Mouse (Mus musculus): ENCODE data around the gene Tex22. TPM values are rescaled to one million over a fixed set of nuclear protein-coding genes. Genes with fewer than 3 reads are reported as not detected.

The Tex22 gene
- total RNA-seq, 1 experiment from 2014 or later: not detected

DNA sequence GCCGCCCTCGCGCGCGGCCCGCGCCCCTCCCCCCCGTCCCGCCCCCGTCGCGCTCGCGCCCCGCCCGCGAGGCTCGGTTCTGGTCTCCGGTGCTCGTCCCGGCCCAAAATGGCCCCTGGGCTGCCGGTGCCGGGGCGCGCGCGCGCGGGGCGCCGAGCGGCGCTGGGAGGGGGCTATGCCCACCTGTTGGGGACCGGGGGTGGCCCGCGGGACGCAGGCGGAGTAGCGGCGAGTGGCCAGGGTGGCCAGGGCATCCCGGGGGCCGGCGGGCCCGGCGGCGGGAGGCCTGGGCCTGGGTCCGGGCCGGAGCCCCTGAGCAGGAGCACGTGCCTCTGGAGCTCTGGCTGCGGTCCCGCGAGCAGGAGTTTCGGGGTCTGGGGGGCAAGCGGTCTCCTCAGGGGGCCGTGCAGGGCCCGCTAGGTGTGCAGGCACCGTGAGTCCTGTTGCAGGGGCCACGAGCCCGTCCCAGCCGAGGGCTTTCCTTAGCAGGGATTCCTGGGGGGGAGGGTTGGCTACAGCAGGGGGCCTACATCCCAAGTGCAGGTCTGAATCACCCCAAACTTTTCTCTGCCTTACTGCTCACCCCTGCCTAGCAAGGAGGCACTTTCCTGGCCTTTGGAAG is 24.3 kb downstream of the Tex22 start:
- no peak for ATAC-seq (replicated peaks; ENCODE audit: insufficient number of reproducible peaks, low FRiP score, low TSS enrichment, poor library complexity, severe bottlenecking)

- no peak for ATAC-seq (replicated peaks; ENCODE audit: insufficient number of reproducible peaks, low FRiP score, low TSS enrichment, poor library complexity, severe bottlenecking)
Measured at GRCm38 (mm10) chr12:113099470-113100237, 25.4 kb downstream of the Tex22 start.

- ATAC-seq (replicated peaks; ENCODE audit: insufficient number of reproducible peaks, low FRiP score, low TSS enrichment, poor library complexity, severe bottlenecking): no peak
Measured at GRCm38 (mm10) chr12:113100448-113101076, 26.3 kb downstream of the Tex22 start.

DNA sequence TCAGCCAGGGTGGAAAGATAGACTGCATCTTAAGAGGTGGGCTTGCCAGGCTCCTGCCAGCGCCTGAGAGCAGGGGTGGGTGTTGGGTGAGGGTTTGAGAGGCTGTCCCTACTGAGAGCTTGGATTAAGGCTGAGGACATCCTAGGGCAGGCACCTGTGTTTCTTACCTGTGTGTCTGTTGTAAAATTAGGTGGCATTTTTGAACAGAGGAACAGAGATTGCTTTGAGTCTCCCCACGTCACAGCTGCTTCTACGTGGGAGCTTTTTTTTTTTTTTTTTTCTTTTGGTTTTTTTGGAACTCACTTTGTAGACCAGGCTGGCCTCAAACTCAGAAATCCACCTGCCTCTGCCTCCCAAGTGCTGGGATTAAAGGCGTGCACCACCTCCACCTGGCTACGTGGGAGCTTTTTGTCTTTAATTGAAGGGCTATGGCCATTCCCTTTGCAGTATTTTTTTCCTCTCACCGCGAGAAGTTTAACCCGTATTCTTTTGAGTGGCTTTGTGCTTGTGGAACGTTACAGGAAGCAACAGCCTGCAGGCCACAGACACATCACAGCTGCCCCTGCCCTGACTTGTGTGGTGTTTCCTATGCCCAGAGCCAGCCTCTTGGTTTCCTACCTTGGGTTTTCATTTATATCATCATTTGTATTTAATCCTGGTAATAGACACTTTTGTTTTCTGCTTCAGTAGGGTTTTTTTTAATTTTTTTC is 27.1 kb downstream of the Tex22 start:
- ATAC-seq (replicated peaks; ENCODE audit: insufficient number of reproducible peaks, low FRiP score, low TSS enrichment, poor library complexity, severe bottlenecking): no peak

DNA sequence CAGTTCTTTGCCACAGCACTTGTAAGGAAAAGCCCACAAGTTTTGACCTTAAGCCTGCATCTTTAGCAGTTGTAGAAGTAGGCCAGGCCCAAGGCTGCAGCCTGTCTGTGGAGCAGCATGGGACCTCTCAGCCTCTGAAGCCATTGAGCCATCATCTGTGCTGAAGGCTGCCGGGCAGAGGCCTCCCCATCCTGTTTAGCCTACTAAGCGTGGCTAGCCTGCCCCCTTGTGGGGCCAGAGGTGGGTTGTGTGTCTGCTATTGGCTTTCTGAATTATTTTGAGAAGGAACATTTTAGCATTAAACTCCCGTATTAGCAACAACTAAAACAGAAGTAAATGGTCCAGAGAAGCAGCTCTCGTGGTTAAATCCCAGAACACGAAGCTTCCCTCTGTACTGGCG is 28.2 kb downstream of the Tex22 start:
- peak; percentile 57 for ATAC-seq (replicated peaks; ENCODE audit: insufficient number of reproducible peaks, low FRiP score, low TSS enrichment, poor library complexity, severe bottlenecking)

- ATAC-seq (replicated peaks; ENCODE audit: insufficient number of reproducible peaks, low FRiP score, low TSS enrichment, poor library complexity, severe bottlenecking): no peak
Measured at GRCm38 (mm10) chr12:113103846-113104451, 29.6 kb downstream of the Tex22 start.

GRCm38 (mm10) chr12:113106386-113106785 is 32.1 kb downstream of the Tex22 start:
- ATAC-seq (replicated peaks; ENCODE audit: insufficient number of reproducible peaks, low FRiP score, low TSS enrichment, poor library complexity, severe bottlenecking): no peak

- no peak for ATAC-seq (replicated peaks; ENCODE audit: insufficient number of reproducible peaks, low FRiP score, low TSS enrichment, poor library complexity, severe bottlenecking)
Measured at GRCm38 (mm10) chr12:113107431-113108124, 33.3 kb downstream of the Tex22 start.

- ATAC-seq (replicated peaks; ENCODE audit: insufficient number of reproducible peaks, low FRiP score, low TSS enrichment, poor library complexity, severe bottlenecking): no peak
Measured at GRCm38 (mm10) chr12:113108528-113109283, 34.4 kb downstream of the Tex22 start.

DNA sequence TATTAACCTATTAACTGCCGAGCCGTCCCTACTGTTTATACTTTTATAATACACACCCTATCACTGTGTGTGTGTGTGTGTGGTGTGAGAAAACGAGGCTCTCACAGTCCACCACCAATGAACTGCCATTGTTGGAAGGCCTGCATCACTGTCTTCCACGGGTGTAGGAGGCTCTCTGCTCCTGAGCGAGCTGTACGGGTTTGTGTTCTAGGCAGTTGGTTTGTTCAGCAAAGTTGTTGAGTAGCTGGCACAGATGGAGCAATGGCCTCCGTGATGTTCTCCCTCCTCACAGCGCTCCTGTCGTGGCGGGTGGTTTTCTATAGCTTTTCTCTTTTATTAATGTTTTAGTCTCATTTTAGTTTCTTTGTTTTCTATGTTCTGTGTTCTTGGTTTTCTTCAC is 35.5 kb downstream of the Tex22 start:
- ATAC-seq (replicated peaks; ENCODE audit: insufficient number of reproducible peaks, low FRiP score, low TSS enrichment, poor library complexity, severe bottlenecking): no peak

GRCm38 (mm10) chr12:113114141-113114540 is 39.8 kb downstream of the Tex22 start:
- no peak for ATAC-seq (replicated peaks; ENCODE audit: insufficient number of reproducible peaks, low FRiP score, low TSS enrichment, poor library complexity, severe bottlenecking)

DNA sequence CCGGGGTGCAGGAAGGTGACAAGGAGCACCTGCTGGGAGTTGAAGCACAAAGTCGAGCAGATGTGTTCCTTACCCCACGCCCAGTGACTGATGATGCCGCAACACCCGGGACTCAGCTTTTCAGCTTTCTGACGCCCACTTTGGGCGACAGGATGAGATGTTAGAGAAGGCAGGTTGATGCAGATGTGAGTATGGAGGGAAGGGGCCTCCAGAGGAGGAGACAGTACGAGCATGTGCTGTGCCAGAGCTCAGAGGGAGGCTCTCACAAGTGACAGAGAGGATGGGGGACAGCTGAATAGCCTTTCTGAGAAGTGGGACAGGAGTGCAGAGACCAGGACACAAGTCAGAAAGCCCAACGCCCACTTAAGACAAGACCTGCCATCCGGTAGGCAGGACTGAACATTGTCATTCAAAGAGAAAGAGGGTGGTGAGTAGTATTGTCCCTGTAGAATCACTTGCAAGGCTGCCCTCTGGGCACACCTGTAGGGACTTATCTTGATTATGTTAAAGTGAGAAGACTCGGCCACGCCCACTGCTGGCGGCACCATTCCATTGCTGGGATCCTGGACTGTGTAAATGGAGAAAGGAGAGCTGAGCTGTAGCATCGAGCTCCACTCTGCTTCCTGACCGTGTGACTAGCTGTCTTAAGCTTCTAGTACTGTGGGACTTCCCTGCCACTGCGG is 40.7 kb downstream of the Tex22 start:
- no peak for ATAC-seq (replicated peaks; ENCODE audit: insufficient number of reproducible peaks, low FRiP score, low TSS enrichment, poor library complexity, severe bottlenecking)

DNA sequence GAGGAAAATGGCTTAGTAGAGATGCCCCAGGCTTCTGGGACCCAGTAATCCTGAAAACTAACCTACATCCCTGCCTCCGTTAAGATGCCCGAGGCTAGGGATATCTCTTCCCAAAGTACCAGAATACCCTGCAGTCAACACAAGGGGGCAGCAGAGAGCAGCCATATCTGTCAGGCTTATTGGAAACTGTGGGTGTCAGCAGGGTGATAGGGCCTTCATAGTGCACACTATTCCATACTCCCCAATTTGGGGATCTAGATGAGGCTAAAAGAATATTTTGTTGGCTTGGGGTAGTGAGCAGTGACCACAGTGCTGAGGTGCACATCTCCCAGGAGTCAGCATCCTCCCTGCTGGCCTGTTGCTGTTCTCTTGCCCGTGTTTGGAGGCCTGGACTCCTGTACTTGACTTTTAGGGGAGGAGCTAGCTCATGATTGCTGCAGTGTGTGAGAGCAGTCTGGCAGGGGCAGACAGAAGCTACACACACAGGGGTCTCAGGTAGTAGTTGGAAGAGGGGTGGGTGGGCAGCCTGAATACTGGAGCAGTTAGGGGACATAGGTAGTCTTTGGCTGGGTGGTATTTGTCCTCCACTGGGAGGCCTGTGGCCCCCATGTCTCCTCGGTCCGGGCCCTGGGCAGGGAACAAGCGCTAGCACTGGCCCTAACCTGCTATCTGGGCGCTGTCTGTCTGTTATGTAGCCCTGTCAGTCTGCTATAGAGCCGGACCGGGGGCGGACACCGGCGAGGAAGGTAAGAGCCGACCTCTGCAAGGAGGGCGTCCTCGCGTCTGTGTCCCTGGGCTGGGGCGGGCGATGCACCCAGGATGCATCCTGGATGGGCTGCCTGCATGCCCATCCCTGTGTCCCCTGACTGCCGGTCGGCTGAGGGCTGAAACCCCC is 45.5 kb downstream of the Tex22 start:
- ATAC-seq (replicated peaks; ENCODE audit: insufficient number of reproducible peaks, low FRiP score, low TSS enrichment, poor library complexity, severe bottlenecking): peak; percentile 78

DNA sequence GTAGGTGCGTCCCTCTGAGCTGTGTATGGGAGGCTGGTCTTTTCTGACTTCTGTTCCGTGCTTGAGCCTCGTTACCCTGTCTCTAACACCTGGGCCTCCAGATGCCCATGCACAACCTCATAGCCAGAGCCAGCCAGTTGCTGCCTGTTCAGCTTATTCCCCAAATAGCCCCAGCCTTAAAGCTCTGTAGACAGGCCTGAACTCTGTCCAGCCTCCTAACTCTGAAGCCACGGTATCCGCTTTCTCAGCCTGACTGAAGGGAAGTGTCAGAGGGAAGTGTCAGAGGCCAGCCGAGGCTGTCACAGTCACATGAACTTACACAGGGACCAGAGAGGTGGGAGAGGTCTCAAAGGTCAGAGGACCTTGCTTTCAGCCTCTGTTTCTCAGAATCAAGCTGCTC is 50.4 kb downstream of the Tex22 start:
- no peak for ATAC-seq (replicated peaks; ENCODE audit: insufficient number of reproducible peaks, low FRiP score, low TSS enrichment, poor library complexity, severe bottlenecking)

- no peak for ATAC-seq (replicated peaks; ENCODE audit: insufficient number of reproducible peaks, low FRiP score, low TSS enrichment, poor library complexity, severe bottlenecking)
Measured at GRCm38 (mm10) chr12:113130732-113131131, 56.4 kb downstream of the Tex22 start.

DNA sequence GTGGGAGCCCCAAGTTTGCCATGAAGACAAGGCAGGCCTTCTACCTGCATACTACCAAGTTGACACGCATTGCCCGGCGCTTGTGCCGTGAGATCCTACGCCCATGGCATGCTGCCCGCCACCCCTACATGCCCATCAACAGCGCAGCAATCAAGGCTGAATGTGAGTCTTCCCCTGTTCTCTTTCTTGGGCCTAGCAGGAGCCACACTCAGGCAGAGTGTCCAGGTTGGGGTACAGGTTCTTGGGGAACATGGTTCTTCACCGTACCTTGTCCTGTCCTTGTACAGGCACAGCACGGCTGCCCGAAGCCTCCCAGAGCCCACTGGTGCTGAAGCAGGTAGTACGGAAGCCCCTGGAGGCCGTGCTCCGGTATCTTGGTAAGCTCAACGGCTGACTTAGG is 57.3 kb downstream of the Tex22 start:
- ATAC-seq (replicated peaks; ENCODE audit: insufficient number of reproducible peaks, low FRiP score, low TSS enrichment, poor library complexity, severe bottlenecking): no peak

All from monocyte, adult 5-6 weeks (primary cell).